Mouse (Mus musculus): ENCODE measurements around the gene Lrrc8a. TPM values are rescaled to one million over a fixed set of nuclear protein-coding genes. Genes with fewer than 3 reads are reported as not detected.

Lrrc8a gene
- polyA plus RNA-seq (2014; fragmentation: Illumina TruSeq; extraction: RNeasy Lipid Tissue Mini Kit (QIAGEN cat#74804); ENCODE audit: low read depth, low replicate concordance) = 2.9 TPM

GRCm38 (mm10) chr2:30237199-30237880, at the start of gene Lrrc8a:
Gene Lrrc8a, plus strand, starts transcription at chr2:30237715.

GRCm38 (mm10) chr2:30205629-30206357, 31.7 kb upstream of the Lrrc8a start, which contains the start of gene Kyat1:
Gene Kyat1, minus strand, starts transcription at chr2:30205847.

GRCm38 (mm10) chr2:30240267-30240666, 2.8 kb downstream of the Lrrc8a start, which contains the start of gene Gm28035:
Gene Gm28035, plus strand, starts transcription at chr2:30240567.

GRCm38 (mm10) chr2:30265767-30266253, 28.3 kb downstream of the Lrrc8a start, which contains the start of gene Phyhd1:
Gene Phyhd1, plus strand, starts transcription at chr2:30266203.

GRCm38 (mm10) chr2:30280743-30281142, 43.2 kb downstream of the Lrrc8a start, which contains the start of gene Gm28038:
Gene Gm28038, plus strand, starts transcription at chr2:30281043.

GRCm38 (mm10) chr2:30286192-30287026, 48.9 kb downstream of the Lrrc8a start, which contains the start of the genes Dolk and Nup188:
Gene Dolk, minus strand, starts transcription at chr2:30286334.
Gene Nup188, plus strand, starts transcription at chr2:30286397.

Other genes with a start within 250 kb of the Lrrc8a start
- gene Wdr34, start 188.8 kb upstream of the Lrrc8a start, polyA plus RNA-seq (2014; fragmentation: Illumina TruSeq; extraction: RNeasy Lipid Tissue Mini Kit (QIAGEN cat#74804); ENCODE audit: low read depth, low replicate concordance) = not detected
- 311 TPM for gene Set, start 180.3 kb upstream of the Lrrc8a start, polyA plus RNA-seq (2014; fragmentation: Illumina TruSeq; extraction: RNeasy Lipid Tissue Mini Kit (QIAGEN cat#74804); ENCODE audit: low read depth, low replicate concordance)
- gene Pkn3, start 160.0 kb upstream of the Lrrc8a start, polyA plus RNA-seq (2014; fragmentation: Illumina TruSeq; extraction: RNeasy Lipid Tissue Mini Kit (QIAGEN cat#74804); ENCODE audit: low read depth, low replicate concordance) = 0.22 TPM
- gene Zdhhc12, start 144.1 kb upstream of the Lrrc8a start, polyA plus RNA-seq (2014; fragmentation: Illumina TruSeq; extraction: RNeasy Lipid Tissue Mini Kit (QIAGEN cat#74804); ENCODE audit: low read depth, low replicate concordance) = 2.1 TPM
- gene Zer1, start 113.1 kb upstream of the Lrrc8a start, polyA plus RNA-seq (2014; fragmentation: Illumina TruSeq; extraction: RNeasy Lipid Tissue Mini Kit (QIAGEN cat#74804); ENCODE audit: low read depth, low replicate concordance) = 5.2 TPM
- 19.5 TPM for gene Tbc1d13, start 104.0 kb upstream of the Lrrc8a start, polyA plus RNA-seq (2014; fragmentation: Illumina TruSeq; extraction: RNeasy Lipid Tissue Mini Kit (QIAGEN cat#74804); ENCODE audit: low read depth, low replicate concordance)
- gene Endog, start 66.2 kb upstream of the Lrrc8a start, polyA plus RNA-seq (2014; fragmentation: Illumina TruSeq; extraction: RNeasy Lipid Tissue Mini Kit (QIAGEN cat#74804); ENCODE audit: low read depth, low replicate concordance) = not detected
- 0.54 TPM for gene Spout1, start 59.3 kb upstream of the Lrrc8a start, polyA plus RNA-seq (2014; fragmentation: Illumina TruSeq; extraction: RNeasy Lipid Tissue Mini Kit (QIAGEN cat#74804); ENCODE audit: low read depth, low replicate concordance)
- gene Kyat1, start 31.9 kb upstream of the Lrrc8a start, polyA plus RNA-seq (2014; fragmentation: Illumina TruSeq; extraction: RNeasy Lipid Tissue Mini Kit (QIAGEN cat#74804); ENCODE audit: low read depth, low replicate concordance) = 3.4 TPM
- 0.09 TPM for gene Gm28035, start 2.9 kb downstream of the Lrrc8a start, polyA plus RNA-seq (2014; fragmentation: Illumina TruSeq; extraction: RNeasy Lipid Tissue Mini Kit (QIAGEN cat#74804); ENCODE audit: low read depth, low replicate concordance)
- gene Phyhd1, start 28.5 kb downstream of the Lrrc8a start, polyA plus RNA-seq (2014; fragmentation: Illumina TruSeq; extraction: RNeasy Lipid Tissue Mini Kit (QIAGEN cat#74804); ENCODE audit: low read depth, low replicate concordance) = 2.7 TPM
- 4.4 TPM for gene Gm28038, start 43.3 kb downstream of the Lrrc8a start, polyA plus RNA-seq (2014; fragmentation: Illumina TruSeq; extraction: RNeasy Lipid Tissue Mini Kit (QIAGEN cat#74804); ENCODE audit: low read depth, low replicate concordance)
- 6.0 TPM for gene Dolk, start 48.6 kb downstream of the Lrrc8a start, polyA plus RNA-seq (2014; fragmentation: Illumina TruSeq; extraction: RNeasy Lipid Tissue Mini Kit (QIAGEN cat#74804); ENCODE audit: low read depth, low replicate concordance)
- 9.2 TPM for gene Nup188, start 48.7 kb downstream of the Lrrc8a start, polyA plus RNA-seq (2014; fragmentation: Illumina TruSeq; extraction: RNeasy Lipid Tissue Mini Kit (QIAGEN cat#74804); ENCODE audit: low read depth, low replicate concordance)
- gene Sh3glb2, start 121.6 kb downstream of the Lrrc8a start, polyA plus RNA-seq (2014; fragmentation: Illumina TruSeq; extraction: RNeasy Lipid Tissue Mini Kit (QIAGEN cat#74804); ENCODE audit: low read depth, low replicate concordance) = 1.7 TPM
- 1.1 TPM for gene Miga2, start 126.5 kb downstream of the Lrrc8a start, polyA plus RNA-seq (2014; fragmentation: Illumina TruSeq; extraction: RNeasy Lipid Tissue Mini Kit (QIAGEN cat#74804); ENCODE audit: low read depth, low replicate concordance)
- gene Dolpp1, start 154.5 kb downstream of the Lrrc8a start, polyA plus RNA-seq (2014; fragmentation: Illumina TruSeq; extraction: RNeasy Lipid Tissue Mini Kit (QIAGEN cat#74804); ENCODE audit: low read depth, low replicate concordance) = 3.6 TPM
- 4.5 TPM for gene Crat, start 178.1 kb downstream of the Lrrc8a start, polyA plus RNA-seq (2014; fragmentation: Illumina TruSeq; extraction: RNeasy Lipid Tissue Mini Kit (QIAGEN cat#74804); ENCODE audit: low read depth, low replicate concordance)
- gene Ptpa, start 178.3 kb downstream of the Lrrc8a start, polyA plus RNA-seq (2014; fragmentation: Illumina TruSeq; extraction: RNeasy Lipid Tissue Mini Kit (QIAGEN cat#74804); ENCODE audit: low read depth, low replicate concordance) = 3.3 TPM
- not detected for gene Ier5l, start 236.5 kb downstream of the Lrrc8a start, polyA plus RNA-seq (2014; fragmentation: Illumina TruSeq; extraction: RNeasy Lipid Tissue Mini Kit (QIAGEN cat#74804); ENCODE audit: low read depth, low replicate concordance)

Data from sigmoid colon, adult 10 weeks (tissue).